Mouse (Mus musculus): ENCODE results near the gene Isoc2b. TPM values are rescaled to one million over a fixed set of nuclear protein-coding genes. Genes with fewer than 3 reads are reported as not detected.
"Not testable (repeated sequence)": the region's sequence is repeated elsewhere in the genome, so short reads cannot be mapped to it uniquely, and the experiment has no call there.

The Isoc2b gene
- total RNA-seq, 1 experiment from 2014 or later, result 7.1 TPM

DNA sequence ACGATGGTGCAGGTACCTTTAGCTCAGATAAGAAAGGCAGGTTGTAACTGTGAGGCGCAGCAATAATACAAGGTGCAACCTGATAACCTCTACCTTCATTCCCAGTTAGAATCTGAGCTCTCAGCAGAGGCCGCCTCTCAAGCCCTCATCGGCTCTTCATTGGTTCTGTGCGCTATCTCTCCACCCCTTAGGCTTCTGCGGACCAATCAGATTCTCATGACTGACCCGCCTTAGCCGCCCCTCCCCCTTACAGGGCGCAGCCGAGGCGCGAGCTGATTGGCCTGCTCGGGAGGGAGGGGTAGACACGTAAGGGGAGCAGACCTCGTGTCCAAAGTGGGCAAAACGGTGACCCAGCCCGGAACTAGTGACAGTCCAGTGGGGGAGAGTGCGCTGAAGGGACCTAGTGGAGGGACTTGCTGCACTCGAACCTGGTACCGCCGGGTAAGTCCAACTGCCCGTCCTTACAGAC lies 6.7 kb upstream of the Isoc2b start, which contains the start of gene Isoc2a:
Gene Isoc2a, plus strand, starts transcription at position 401 of the 469 bp plus-strand sequence.
- peak; percentile 100 for ATAC-seq (replicated peaks; ENCODE audit: insufficient number of reproducible peaks, low FRiP score, low TSS enrichment, poor library complexity, severe bottlenecking)

DNA sequence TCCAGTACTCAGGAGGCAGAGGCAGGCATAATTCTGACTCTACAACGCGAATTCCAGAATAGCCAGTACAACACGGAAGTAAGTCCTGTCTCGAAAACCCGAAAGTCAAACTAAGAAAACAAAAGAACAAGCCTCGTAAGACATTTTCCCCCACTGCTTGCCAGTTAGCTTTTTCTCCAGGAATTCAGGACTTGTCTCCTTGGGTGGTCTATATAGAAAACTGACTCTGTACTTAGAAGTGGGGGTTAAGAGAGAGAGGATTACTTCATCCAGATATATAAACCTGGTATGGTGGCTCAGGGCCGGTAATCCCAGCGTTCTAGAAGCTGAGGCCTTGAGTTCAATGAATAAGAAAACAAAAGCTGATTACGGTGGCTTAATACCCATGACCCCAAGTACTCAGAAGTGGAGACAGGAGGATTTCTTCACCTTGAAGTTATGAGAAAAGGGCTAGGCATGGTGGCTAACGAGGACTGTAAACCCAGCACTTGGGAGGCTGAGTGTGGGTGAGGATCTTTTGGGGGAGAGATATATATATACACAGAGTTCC lies 3.4 kb downstream of the Isoc2b start:
- ATAC-seq (replicated peaks; ENCODE audit: insufficient number of reproducible peaks, low FRiP score, low TSS enrichment, poor library complexity, severe bottlenecking), result 0 out of 2 replicates have a peak, but pooled peaks have one; percentile 0

DNA sequence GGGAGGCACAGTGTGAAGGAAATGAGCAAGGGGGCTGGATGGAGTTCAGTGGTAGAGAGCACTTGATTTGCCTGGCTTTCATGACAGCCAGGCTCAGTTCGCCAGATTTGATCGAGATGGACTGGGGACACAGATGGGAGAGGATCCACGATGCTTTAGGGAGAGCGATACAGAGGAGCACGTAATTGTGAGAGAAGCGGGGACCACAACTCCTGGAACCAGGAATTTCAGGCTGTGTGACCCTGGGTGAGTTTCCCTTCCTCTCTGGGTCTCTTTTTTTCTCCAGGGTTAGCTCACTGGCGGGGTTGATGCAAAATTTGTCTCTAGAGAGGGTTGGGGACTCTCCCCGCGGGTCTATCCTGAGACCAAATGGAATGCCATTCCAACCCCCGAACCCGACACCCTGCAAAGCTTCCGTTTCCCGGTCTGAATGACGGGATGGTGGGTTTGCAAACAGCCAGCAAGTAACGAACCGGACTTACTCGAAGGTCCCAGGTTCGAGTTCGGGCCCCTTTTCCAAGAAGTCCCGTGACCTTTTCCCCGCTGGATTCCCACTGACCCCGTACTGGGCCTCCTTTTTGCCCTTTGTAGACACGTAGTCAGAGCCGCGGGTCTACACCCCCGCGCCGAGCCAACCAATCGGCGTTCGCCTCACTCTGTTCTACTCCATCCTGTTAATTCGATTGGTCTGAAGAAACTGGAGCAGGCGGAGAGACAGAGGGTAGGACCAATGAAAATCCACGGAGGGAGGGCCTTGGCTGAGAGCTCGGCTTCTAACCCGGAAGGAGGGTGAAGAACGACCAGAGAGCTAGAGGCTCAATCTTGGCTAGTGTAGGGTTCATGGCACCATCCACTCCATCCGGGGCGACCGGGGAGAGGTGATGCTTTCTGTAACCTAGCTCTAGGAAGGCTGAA lies 4.2 kb downstream of the Isoc2b start:
- peak; percentile 97 for ATAC-seq (replicated peaks; ENCODE audit: insufficient number of reproducible peaks, low FRiP score, low TSS enrichment, poor library complexity, severe bottlenecking)

GRCm38 (mm10) chr7:4865090-4865489 lies 5.0 kb downstream of the Isoc2b start:
- ATAC-seq (replicated peaks; ENCODE audit: insufficient number of reproducible peaks, low FRiP score, low TSS enrichment, poor library complexity, severe bottlenecking), result no peak

- no peak for ATAC-seq (replicated peaks; ENCODE audit: insufficient number of reproducible peaks, low FRiP score, low TSS enrichment, poor library complexity, severe bottlenecking)
Observed at GRCm38 (mm10) chr7:4864130-4864845, 5.8 kb downstream of the Isoc2b start.

DNA sequence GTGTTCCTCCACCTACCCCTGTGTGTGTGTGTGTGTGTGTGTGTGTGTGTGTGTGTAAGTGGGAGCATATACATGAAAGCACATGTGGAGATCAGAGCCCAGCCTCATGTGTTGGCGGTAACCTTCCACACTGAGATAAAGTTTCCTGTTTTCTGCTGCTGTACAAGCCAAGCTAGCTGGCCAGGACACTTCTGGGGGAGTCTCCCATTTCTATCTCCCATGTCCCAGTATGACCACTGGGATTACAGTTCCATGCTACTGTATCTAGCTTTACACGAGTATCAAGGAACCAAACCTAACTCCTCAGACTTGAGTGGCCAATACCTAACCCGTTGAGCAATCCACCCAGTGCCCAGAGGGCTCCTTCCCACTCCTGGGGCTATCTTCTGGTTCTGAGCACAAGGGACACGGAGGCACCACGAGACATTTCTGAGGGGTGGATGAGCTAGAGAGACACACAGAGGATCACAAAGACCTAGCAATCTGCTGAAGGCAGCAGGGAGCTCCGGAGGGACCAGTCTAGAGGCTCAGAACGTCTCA lies 6.4 kb downstream of the Isoc2b start:
- no peak for ATAC-seq (replicated peaks; ENCODE audit: insufficient number of reproducible peaks, low FRiP score, low TSS enrichment, poor library complexity, severe bottlenecking)

DNA sequence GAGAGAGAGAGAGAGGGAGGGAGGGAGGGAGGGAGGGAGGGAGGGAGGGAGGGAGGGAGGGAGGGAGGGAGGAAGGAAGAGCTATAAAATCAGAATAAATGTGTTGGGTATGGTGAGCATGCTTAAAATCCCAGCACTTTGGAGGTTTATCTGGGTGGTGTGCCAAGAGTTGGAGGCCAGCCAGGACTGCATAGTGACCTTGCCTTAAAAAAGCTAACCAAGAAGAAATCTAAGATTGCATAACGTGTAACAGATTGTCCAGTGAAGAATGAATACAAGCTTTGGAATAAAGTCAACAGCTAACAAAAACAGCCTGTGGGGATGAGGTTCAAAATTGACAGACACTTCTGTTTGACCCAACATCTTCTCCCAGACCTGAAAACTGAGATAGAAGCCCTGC lies 7.0 kb downstream of the Isoc2b start:
- ATAC-seq (replicated peaks; ENCODE audit: insufficient number of reproducible peaks, low FRiP score, low TSS enrichment, poor library complexity, severe bottlenecking), result no peak

DNA sequence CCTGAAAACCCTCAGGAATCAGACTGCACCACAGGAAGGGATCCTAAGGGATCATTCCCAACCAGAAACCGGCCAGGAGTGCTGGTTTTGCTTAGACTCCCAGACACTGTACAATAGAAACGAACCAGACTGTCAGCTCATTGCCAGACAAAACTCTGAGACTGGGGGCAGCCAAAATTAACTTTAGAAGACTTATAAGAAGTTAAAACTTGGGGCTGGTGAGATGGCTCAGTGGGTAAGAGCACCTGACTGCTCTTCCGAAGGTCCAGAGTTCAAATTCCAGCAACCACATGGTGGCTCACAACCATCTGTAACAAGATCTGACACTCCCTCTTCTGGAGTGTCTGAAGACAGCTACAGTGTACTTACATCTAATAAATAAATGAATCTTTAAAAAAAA lies 9.1 kb downstream of the Isoc2b start:
- not testable (repeated sequence) for ATAC-seq (replicated peaks; ENCODE audit: insufficient number of reproducible peaks, low FRiP score, low TSS enrichment, poor library complexity, severe bottlenecking)

- no peak for ATAC-seq (replicated peaks; ENCODE audit: insufficient number of reproducible peaks, low FRiP score, low TSS enrichment, poor library complexity, severe bottlenecking)
Observed at GRCm38 (mm10) chr7:4859418-4859978, 10.6 kb downstream of the Isoc2b start.

- ATAC-seq (replicated peaks; ENCODE audit: insufficient number of reproducible peaks, low FRiP score, low TSS enrichment, poor library complexity, severe bottlenecking), result no peak
Observed at GRCm38 (mm10) chr7:4857321-4857720, 12.7 kb downstream of the Isoc2b start.

GRCm38 (mm10) chr7:4856508-4856907 lies 13.6 kb downstream of the Isoc2b start:
- no peak for ATAC-seq (replicated peaks; ENCODE audit: insufficient number of reproducible peaks, low FRiP score, low TSS enrichment, poor library complexity, severe bottlenecking)

- ATAC-seq (replicated peaks; ENCODE audit: insufficient number of reproducible peaks, low FRiP score, low TSS enrichment, poor library complexity, severe bottlenecking), result no peak
Observed at GRCm38 (mm10) chr7:4853613-4854012, 16.4 kb downstream of the Isoc2b start.

- ATAC-seq (replicated peaks; ENCODE audit: insufficient number of reproducible peaks, low FRiP score, low TSS enrichment, poor library complexity, severe bottlenecking), result no peak
Observed at GRCm38 (mm10) chr7:4851315-4851688, 18.8 kb downstream of the Isoc2b start.

GRCm38 (mm10) chr7:4850621-4851314 lies 19.3 kb downstream of the Isoc2b start:
- no peak for ATAC-seq (replicated peaks; ENCODE audit: insufficient number of reproducible peaks, low FRiP score, low TSS enrichment, poor library complexity, severe bottlenecking)

DNA sequence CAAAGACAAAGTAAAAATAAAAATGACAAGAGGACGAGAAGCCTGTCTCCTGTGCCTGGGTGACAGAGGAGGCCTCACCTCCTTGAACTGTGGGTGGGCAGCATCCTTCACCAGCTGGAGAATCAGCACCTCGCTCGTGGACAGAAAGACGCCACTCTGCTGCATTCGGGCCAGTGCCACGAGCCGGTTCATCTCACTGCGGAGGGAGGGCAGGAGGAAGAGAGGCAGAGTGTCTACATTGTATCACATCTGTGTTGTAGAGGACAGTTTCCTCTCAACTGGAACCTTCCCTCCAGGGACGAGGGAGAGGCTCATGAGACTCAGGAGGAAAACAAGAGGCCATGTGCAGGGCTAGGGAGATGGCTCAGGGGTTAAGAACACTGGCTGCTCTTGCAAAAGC lies 20.7 kb downstream of the Isoc2b start:
- ATAC-seq (replicated peaks; ENCODE audit: insufficient number of reproducible peaks, low FRiP score, low TSS enrichment, poor library complexity, severe bottlenecking), result no peak

GRCm38 (mm10) chr7:4844917-4845309 lies 25.1 kb downstream of the Isoc2b start:
- ATAC-seq (replicated peaks; ENCODE audit: insufficient number of reproducible peaks, low FRiP score, low TSS enrichment, poor library complexity, severe bottlenecking), result no peak

DNA sequence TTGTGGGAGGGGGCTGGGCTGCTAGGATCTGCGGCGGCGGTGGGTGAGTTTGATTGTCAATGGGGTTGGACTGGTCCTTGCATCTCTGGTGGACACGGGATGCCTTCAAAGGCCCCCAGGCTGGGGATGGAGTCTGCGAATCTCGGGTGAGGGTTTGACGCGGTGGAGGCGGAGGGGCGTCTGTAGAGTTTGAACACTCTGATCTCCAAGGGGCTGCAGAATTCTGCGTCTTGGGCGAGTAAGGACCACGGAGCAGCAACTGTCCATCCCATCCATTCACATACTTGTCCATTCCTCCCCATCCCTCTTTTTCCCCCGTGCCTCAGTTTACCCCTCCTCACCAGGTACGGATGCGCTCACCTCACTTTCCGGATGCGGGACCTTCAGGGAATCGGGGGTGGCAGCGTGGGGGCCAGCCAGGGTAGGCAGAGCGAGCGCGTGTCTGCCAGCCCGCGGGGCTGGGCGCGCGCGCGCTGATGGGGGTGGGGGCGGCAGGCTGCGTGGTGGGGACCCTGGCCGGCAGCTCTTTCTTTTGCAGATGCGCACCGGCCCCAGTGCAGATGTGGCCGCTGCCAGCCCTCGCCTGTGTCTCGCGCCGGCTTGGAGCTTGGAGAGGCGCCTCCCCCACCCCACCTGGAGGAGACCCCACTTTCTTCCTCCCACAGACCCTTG lies 25.7 kb downstream of the Isoc2b start, which contains the start of gene Shisa7:
Gene Shisa7, minus strand, starts transcription at position 452 of the 672 bp plus-strand sequence.
- ATAC-seq (replicated peaks; ENCODE audit: insufficient number of reproducible peaks, low FRiP score, low TSS enrichment, poor library complexity, severe bottlenecking), result no peak
